Mouse (Mus musculus) intestine, embryonic 14.5 days (tissue): ENCODE data around the gene Lztfl1. TPM values are rescaled to one million over a fixed set of nuclear protein-coding genes. Genes with fewer than 3 reads are reported as not detected.
A peak's percentile ranks its signal among the peaks of the same experiment; 100 is the strongest.
"Not testable (repeated sequence)": the region's sequence is repeated elsewhere in the genome, so short reads cannot be mapped to it uniquely, and the experiment has no call there.

Experiments
- ATAC-seq: fragments of 200-750 bp; cut with Nextera tagmentation; replicated peaks from 2 replicates; pipeline ENCODE4 v1.8.0; 2017; ENCODE audit warnings: low read depth, moderate number of reproducible peaks, moderate TSS enrichment, moderate library complexity; ENCODE audit not compliant: low FRiP score, low TSS enrichment
- DNase-seq: peaks from one replicate; pipeline ENCODE4 v3.0.0-alpha.2; 2018; ENCODE audit warnings: low spot score
- H3K27ac ChIP-seq: fragments of 300-500 bp; sonication (generic); 2 replicates; pipeline ENCODE4 v1.5.1; 2014; ENCODE audit warnings: low read depth, mild to moderate bottlenecking, control low read depth
- H3K27me3 ChIP-seq: fragments of 300-500 bp; sonication (generic); replicated peaks from 2 replicates; pipeline ENCODE4 v1.6.1; 2014; ENCODE audit warnings: low read length, control low read depth; ENCODE audit not compliant: control insufficient read depth, insufficient read depth
- H3K36me3 ChIP-seq: fragments of 300-500 bp; sonication (generic); 2 replicates; pipeline ENCODE4 v1.6.1; 2014; ENCODE audit warnings: low read length, control low read depth; ENCODE audit not compliant: control insufficient read depth, insufficient read depth
- H3K4me1 ChIP-seq: fragments of 300-500 bp; sonication (generic); replicated peaks from 2 replicates; pipeline ENCODE4 v1.6.1; 2014; ENCODE audit warnings: low read length, control low read depth, mixed read lengths; ENCODE audit not compliant: control insufficient read depth, insufficient read depth
- H3K4me2 ChIP-seq: fragments of 300-500 bp; sonication (generic); 2 replicates; pipeline ENCODE4 v1.6.1; 2014; ENCODE audit warnings: low read length
- H3K4me3 ChIP-seq: fragments of 300-500 bp; sonication (generic); 2 replicates; pipeline ENCODE4 v1.5.1; 2014; ENCODE audit warnings: low read depth, low read length, control low read depth, mixed read lengths
- H3K9ac ChIP-seq: fragments of 300-500 bp; sonication (generic); 2 replicates; pipeline ENCODE4 v1.6.1; 2014; ENCODE audit warnings: mild to moderate bottlenecking, low read length
- H3K9me3 ChIP-seq: fragments of 300-500 bp; sonication (generic); 2 replicates; pipeline ENCODE4 v1.6.1; 2016; ENCODE audit warnings: low read length, control low read depth; ENCODE audit not compliant: control insufficient read depth
- WGBS: fragments of 180-500 bp; shearing (Covaris S2); extraction: QIAGEN DNeasy Blood & Tissue Kit; methylation state at CpG from one replicate; pipeline ENCODE4 v1.1.7; 2014; 5-methylcytosine and 5-hydroxymethylcytosine counted together
- polyA plus RNA-seq: library from polyadenylated mRNA; unstranded; fragments of >200 nt; fragmentation: Nextera tagmentation; extraction: Ambion mirVana; gene quantifications from 2 replicates; pipeline ENCODE4 v1.2.1, GENCODE M21; 2014

Lztfl1 gene
- polyA plus RNA-seq, 1 experiment from 2014 or later, result 43.2 TPM

DNA sequence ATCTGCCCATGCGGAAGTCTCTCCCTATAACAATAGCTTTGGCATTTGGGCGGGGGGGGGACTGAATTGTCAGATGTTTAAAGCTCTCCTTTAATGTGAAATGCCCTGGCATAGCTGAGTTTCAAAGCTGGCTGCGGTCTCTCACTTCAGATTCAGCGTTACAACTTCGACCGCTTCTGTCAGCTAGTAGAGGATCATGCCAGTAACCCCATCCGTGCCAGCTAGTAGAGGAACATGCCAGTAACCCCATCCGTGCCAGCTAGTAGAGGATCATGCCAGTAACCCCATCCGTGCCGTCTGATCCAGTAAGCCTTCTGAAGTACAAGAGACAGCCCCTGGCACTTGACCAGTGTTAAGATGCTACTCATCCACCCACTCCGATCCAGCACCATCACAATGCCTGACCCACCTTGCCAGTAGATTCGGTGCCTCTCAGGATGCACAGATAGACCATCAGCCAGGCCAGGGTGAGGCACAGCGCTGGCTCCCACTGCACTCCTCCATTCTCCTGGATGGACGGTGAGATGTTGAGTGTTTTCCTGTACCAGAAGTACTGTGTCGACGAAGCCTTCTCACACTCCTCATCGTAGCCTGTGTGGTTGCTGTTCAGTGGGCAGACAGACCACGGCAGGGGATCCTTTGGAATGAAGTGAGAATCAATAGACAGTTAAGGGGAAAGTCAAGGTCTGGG is 57.4 kb downstream of the Lztfl1 start:
- not testable (repeated sequence) for H3K4me2 ChIP-seq, ATAC-seq, H3K9ac ChIP-seq, DNase-seq, H3K36me3 ChIP-seq, H3K9me3 ChIP-seq, H3K4me3 ChIP-seq, H3K4me1 ChIP-seq, H3K27ac ChIP-seq, H3K27me3 ChIP-seq
- 89% methylated on average over 17 of the region's 18 CpGs for WGBS

DNA sequence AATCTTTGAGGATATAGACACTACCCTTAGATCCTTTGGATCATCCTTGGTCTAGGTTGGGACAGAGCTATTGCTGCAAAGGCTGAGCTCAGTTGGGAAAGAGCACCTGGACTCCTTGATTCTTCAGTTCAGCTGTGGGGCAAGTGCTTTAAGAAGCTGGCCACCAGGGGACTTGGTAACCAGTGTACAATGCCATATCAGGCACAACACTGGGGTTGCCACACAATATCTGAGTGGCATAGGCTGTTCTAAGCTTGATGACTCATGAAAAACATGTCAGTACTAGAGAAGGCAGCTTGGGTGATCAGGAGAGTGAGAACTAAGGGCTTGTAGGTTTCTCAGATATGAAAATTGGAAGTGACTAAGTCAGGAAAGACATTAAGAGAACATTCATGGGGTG is 58.5 kb downstream of the Lztfl1 start:
- no peaks in the 10 kb centered on the region for H3K27me3 ChIP-seq
- no peak overlapping the region for H3K27ac ChIP-seq
- no peak overlapping the region for H3K9ac ChIP-seq
- H3K4me1 ChIP-seq, result no peaks in the 10 kb centered on the region
- DNase-seq (no peak), ATAC-seq (no peak)
- H3K9me3 ChIP-seq, result no peaks in the 10 kb centered on the region
- no peak overlapping the region for H3K4me2 ChIP-seq
- no peaks in the 10 kb centered on the region for H3K36me3 ChIP-seq
- no peak overlapping the region for H3K4me3 ChIP-seq

- no peaks in the 10 kb centered on the region for H3K27me3 ChIP-seq
- no peaks in the 10 kb centered on the region for H3K9me3 ChIP-seq
- H3K27ac ChIP-seq, result no peak overlapping the region
- 85% methylated on average over 3 of the region's 3 CpGs for WGBS
- H3K4me2 ChIP-seq, result no peak overlapping the region
- no peak overlapping the region for H3K4me3 ChIP-seq
- H3K4me1 ChIP-seq, result no peaks in the 10 kb centered on the region
- no peak overlapping the region for H3K9ac ChIP-seq
- ATAC-seq (no peak), DNase-seq (no peak)
- H3K36me3 ChIP-seq, result no peaks in the 10 kb centered on the region
These were observed 60.0 kb downstream of the Lztfl1 start for GRCm38 (mm10) chr9:123657457-123657856.

DNA sequence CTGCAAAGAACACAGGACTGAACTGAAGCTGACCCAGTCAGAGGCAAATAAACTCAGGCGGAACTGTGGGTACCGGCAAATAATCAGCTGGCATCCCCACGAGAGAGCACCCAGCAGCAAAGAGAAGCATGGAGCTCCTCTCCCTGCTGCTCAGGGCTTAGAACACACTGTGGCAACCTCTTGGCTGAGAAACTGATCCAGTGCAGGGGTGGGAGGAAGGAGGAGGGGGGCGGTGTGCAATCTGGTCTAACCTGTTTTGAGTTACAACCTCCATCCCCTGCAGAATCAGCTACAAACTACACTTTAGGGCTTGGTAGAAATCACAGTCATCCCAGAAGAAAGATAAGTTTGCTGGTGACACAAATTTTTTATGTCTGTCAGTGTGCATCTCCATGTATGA is 66.1 kb downstream of the Lztfl1 start:
- ATAC-seq, result 0 out of 2 replicates have a peak, but pooled peaks have one; percentile 71
- H3K4me2 ChIP-seq, result no peak overlapping the region
- no peak overlapping the region for H3K27ac ChIP-seq
- H3K36me3 ChIP-seq, result no peaks in the 10 kb centered on the region
- 47% methylated on average over 4 of the region's 4 CpGs for WGBS
- no peak for DNase-seq
- H3K27me3 ChIP-seq, result no peaks in the 10 kb centered on the region
- no peaks in the 10 kb centered on the region for H3K9me3 ChIP-seq
- H3K4me1 ChIP-seq, result no peaks in the 10 kb centered on the region
- H3K9ac ChIP-seq, result no peak overlapping the region
- H3K4me3 ChIP-seq, result no peak overlapping the region

DNA sequence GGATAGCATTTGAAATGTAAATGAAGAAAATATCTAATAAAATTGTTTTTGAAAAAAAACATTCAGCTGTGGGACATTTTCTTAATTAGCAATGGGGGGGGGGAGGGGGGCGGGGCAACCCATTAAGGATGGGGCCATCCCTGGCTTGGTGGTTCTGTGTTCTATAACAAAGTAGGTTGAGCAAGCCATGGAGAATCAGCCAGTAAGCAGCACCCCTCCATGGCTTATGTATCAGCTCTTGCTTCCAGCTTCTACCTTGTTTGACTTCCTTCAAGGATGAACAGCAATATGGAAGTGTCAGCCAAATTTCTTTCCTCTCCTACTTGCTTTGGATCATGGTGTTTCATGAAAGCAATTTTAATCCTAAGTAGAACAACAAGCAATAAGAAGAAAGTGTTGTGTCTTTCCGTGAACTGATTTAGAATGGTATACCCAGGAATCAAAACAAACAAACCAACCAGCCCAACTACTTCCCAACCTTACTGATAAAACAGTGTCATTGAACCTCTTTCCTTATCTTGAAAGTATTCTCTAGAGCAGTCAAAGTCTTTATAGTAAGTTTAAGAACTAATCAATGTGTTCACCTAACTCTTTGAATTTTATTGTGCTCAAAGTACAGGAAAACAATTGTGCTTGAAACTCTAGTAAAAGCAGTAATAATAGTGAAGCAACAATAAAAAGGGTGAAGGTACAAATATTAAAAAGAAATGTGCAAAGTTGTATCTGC is 67.5 kb downstream of the Lztfl1 start:
- Histone ChIP-seq H3K4me2 (no peak overlapping the region), H3K9me3 (no peaks in the 10 kb centered on the region), H3K27me3 (no peaks in the 10 kb centered on the region), H3K9ac (no peak overlapping the region), H3K36me3 (no peaks in the 10 kb centered on the region), H3K4me3 (no peak overlapping the region), H3K27ac (no peak overlapping the region), H3K4me1 (no peaks in the 10 kb centered on the region)
- no peak for ATAC-seq
- no peak for DNase-seq
- whole genome bisulfite sequencing, result 75% methylated on average over 2 of the region's 2 CpGs

Other genes with a start within 250 kb of the Lztfl1 start
- 62.1 and 67.1 TPM in 2 replicates for gene Limd1, start 239.0 kb downstream of the Lztfl1 start, polyA plus RNA-seq
- 51.0 and 55.8 TPM in 2 replicates for gene Sacm1l, start 187.9 kb downstream of the Lztfl1 start, polyA plus RNA-seq
- 0.35 and 0.50 TPM in 2 replicates for gene Slc6a20b, start 85.1 kb downstream of the Lztfl1 start, polyA plus RNA-seq
- gene Ccr9, start 39.3 kb downstream of the Lztfl1 start, polyA plus RNA-seq, result 0.41 and 0.55 TPM in 2 replicates
- gene Slc6a20a, start 38.8 kb downstream of the Lztfl1 start, polyA plus RNA-seq, result 3.3 and 3.6 TPM in 2 replicates
- gene Cxcr6, start 88.8 kb upstream of the Lztfl1 start, polyA plus RNA-seq, result 1.3 and 1.9 TPM in 2 replicates
- 12.8 and 13.8 TPM in 2 replicates for gene Fyco1, start 134.2 kb upstream of the Lztfl1 start, polyA plus RNA-seq
- gene Xcr1, start 144.3 kb upstream of the Lztfl1 start, polyA plus RNA-seq, result 0.04 and 0.05 TPM in 2 replicates